Mouse (Mus musculus): ENCODE measurements around the gene Abhd12b. TPM values are rescaled to one million over a fixed set of nuclear protein-coding genes. Genes with fewer than 3 reads are reported as not detected.

Gene Abhd12b
- polyA plus RNA-seq, 1 experiment from 2014 or later = not detected

DNA sequence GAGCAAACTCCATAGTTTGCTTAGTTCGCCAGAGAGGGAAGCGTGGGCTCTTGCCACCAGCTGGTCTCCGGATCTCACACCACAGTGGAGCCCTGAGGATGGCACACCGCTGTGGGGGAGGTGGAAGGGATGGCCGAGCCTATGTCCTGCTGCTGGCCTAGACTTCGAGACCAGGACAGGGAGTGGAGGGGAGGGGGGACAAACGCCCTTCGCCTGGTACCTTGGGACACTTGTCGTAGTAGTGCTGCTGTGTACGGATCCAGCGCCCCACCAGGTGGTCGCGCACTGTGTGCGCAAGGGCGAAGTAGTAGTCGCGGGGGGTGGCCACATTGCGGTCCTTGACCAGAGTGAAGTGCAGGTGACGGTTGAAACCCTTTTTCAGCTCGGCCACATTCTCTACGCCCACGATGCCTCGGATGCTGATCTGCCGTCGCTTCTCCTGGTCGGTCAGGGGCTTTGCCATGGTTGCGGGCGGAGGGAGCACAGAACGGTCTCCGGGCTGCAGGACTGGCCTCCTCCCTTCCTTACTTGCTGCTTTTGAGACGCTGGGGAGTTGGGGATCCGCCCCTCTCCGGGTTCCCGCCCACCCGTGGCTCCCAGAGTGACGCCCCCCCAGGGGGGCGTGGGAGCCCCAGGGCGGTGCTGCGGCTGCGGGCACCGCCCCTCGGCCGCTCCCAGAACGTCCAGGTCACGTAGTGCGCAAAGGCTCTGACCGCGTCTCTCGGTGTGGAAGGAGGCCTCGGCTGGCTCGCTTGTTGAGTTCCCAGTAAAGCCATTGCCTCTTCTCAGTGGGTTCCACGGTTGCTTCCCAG lies 73.4 kb downstream of the Abhd12b start:
- ATAC-seq (peak; percentile 97), DNase-seq (peak; percentile 95)
- WGBS (ENCODE audit: insufficient replicate concordance) = under 1% methylated on average over 49 of the region's 52 CpGs
- Histone ChIP-seq H3K36me3 (replicated peaks; ENCODE audit: insufficient read depth, low read length) (no peaks in the 10 kb centered on the region; the same call in 1 of the 2 replicates), H3K4me2 (ENCODE audit: low read depth, low read length) (peak overlapping the region; percentile 81), H3K27ac (ENCODE audit: low read depth) (peak overlapping the region; percentile 91), H3K9me3 (ENCODE audit: low read length) (no peaks in the 10 kb centered on the region), H3K4me1 (ENCODE audit: insufficient read depth) (peaks cover 49% of the 10 kb centered on the region), H3K9ac (replicated peaks) (peak overlapping the region; percentile 82), H3K4me3 (ENCODE audit: low read depth, low read length) (peak overlapping the region; percentile 78), H3K27me3 (ENCODE audit: insufficient read depth, low read length) (no peaks in the 10 kb centered on the region)
- TF ChIP-seq EP300 (IDR thresholded peaks at IDR 0.05; ENCODE audit: low read depth) (peak; percentile 65; the same call in 1 of the 2 replicates), CTCF (IDR thresholded peaks at IDR 0.05; ENCODE audit: low read depth) (peak; percentile 15; the same call in 1 of the 2 replicates)

- DNase-seq (no peak), ATAC-seq (peak; percentile 11; the same call in 1 of the 2 replicates)
- H3K27me3 ChIP-seq (ENCODE audit: insufficient read depth, low read length) = no peaks in the 10 kb centered on the region
- WGBS (ENCODE audit: insufficient replicate concordance) = 51% methylated on average over 11 of the region's 11 CpGs
- H3K4me3 ChIP-seq (ENCODE audit: low read depth, low read length) = peak overlapping the region; percentile 78
- H3K9me3 ChIP-seq (ENCODE audit: low read length) = no peaks in the 10 kb centered on the region
- H3K27ac ChIP-seq (ENCODE audit: low read depth) = peak overlapping the region; percentile 91
- H3K36me3 ChIP-seq (replicated peaks; ENCODE audit: insufficient read depth, low read length) = no peaks in the 10 kb centered on the region; the same call in 1 of the 2 replicates
- TF ChIP-seq CTCF (IDR thresholded peaks at IDR 0.05; ENCODE audit: low read depth) = no peak
- TF ChIP-seq EP300 (IDR thresholded peaks at IDR 0.05; ENCODE audit: low read depth) = no peak
- H3K4me2 ChIP-seq (ENCODE audit: low read depth, low read length) = peak overlapping the region; percentile 81
- peaks cover 55% of the 10 kb centered on the region for H3K4me1 ChIP-seq (ENCODE audit: insufficient read depth)
- peak overlapping the region; percentile 63 for H3K9ac ChIP-seq (replicated peaks)
Measured at GRCm38 (mm10) chr12:70228155-70228554, 74.2 kb downstream of the Abhd12b start.

DNA sequence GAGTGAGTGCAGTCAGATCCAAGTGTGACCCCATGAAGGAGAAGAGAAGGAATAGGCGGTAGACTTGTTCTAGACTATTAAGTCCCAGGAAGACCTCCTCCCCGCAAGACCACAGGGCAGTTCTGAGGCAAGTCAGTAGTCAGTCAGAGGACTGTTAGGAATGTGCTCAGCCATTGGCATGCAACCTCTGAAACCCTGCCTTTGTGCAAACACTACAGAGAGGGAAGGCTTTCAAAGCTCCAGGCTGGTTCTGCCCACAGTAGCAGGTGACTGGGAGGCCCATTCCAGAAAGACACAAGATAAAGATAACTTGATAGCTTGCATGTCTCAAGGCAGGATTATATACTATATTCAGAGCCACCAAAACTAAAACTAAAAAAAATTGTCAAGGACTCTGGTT lies 77.4 kb downstream of the Abhd12b start, which contains the start of gene Pygl:
TSS of gene Pygl (minus strand) at position 195 of the 400 bp plus-strand sequence.
- peak within 1 kb of the TSS; percentile 49 for H3K27ac ChIP-seq (ENCODE audit: low read depth)
- H3K4me1 ChIP-seq (ENCODE audit: insufficient read depth) = peaks cover 68% of the 10 kb centered on the region
- no peaks in the 10 kb centered on the region for H3K9me3 ChIP-seq (ENCODE audit: low read length)
- no peak for DNase-seq
- 77% methylated on average over 2 of the region's 2 CpGs for WGBS (ENCODE audit: insufficient replicate concordance)
- H3K4me2 ChIP-seq (ENCODE audit: low read depth, low read length) = peak within 1 kb of the TSS; percentile 38; the same call in 1 of the 2 replicates
- H3K36me3 ChIP-seq (replicated peaks; ENCODE audit: insufficient read depth, low read length) = no peaks in the 10 kb centered on the region
- TF ChIP-seq EP300 (IDR thresholded peaks at IDR 0.05; ENCODE audit: low read depth) (no peak), CTCF (IDR thresholded peaks at IDR 0.05; ENCODE audit: low read depth) (no peak)
- ATAC-seq = no peak
- H3K4me3 ChIP-seq (ENCODE audit: low read depth, low read length) = no peak within 1 kb of the TSS
- H3K27me3 ChIP-seq (ENCODE audit: insufficient read depth, low read length) = no peaks in the 10 kb centered on the region
- H3K9ac ChIP-seq (replicated peaks) = no peak within 1 kb of the TSS

DNA sequence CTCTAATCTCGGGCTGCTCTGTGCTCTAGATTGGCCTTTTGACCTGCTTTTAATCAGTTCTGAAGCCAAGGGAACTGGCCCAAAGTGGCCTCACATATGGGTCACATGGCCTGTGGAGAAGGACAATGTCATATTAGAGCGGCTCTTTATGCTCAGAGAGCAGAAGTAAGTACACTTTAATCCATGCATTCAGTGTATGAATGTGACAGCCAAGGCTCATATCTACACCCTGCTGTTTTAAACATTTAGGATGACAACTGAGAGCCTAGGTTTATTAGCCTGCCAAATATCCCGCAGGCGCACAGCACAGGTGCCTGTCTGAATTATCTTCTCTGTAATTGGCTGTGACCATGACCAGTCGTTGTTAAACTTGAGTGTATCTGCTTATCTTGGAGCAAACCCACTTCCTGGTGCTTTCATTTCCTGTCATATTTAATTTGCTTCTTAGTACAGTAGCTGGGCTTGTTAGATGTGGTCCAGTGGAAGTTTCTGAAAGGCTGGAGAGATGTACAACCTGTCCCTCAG lies 78.1 kb downstream of the Abhd12b start:
- Histone ChIP-seq H3K9me3 (ENCODE audit: low read length) (no peaks in the 10 kb centered on the region), H3K9ac (replicated peaks) (no peak overlapping the region), H3K4me2 (ENCODE audit: low read depth, low read length) (peak overlapping the region; percentile 38; the same call in 1 of the 2 replicates), H3K27ac (ENCODE audit: low read depth) (peak overlapping the region; percentile 49; the same call in 1 of the 2 replicates), H3K27me3 (ENCODE audit: insufficient read depth, low read length) (no peaks in the 10 kb centered on the region), H3K4me3 (ENCODE audit: low read depth, low read length) (no peak overlapping the region), H3K36me3 (replicated peaks; ENCODE audit: insufficient read depth, low read length) (no peaks in the 10 kb centered on the region), H3K4me1 (ENCODE audit: insufficient read depth) (peaks cover 60% of the 10 kb centered on the region)
- no peak for DNase-seq
- whole genome bisulfite sequencing (ENCODE audit: insufficient replicate concordance) = 24% methylated on average over 5 of the region's 5 CpGs
- ATAC-seq = no peak
- TF ChIP-seq CTCF (IDR thresholded peaks at IDR 0.05; ENCODE audit: low read depth) = no peak
- no peak for TF ChIP-seq EP300 (IDR thresholded peaks at IDR 0.05; ENCODE audit: low read depth)

Other genes with a start within 250 kb of the Abhd12b start
- gene Sav1, start 167.1 kb upstream of the Abhd12b start, polyA plus RNA-seq (2015; fragmentation: Nextera tagmentation; extraction: Ambion mirVana) = 3.4 and 3.6 TPM in 2 replicates
- gene Nin, start 40.4 kb upstream of the Abhd12b start, polyA plus RNA-seq (2015; fragmentation: Nextera tagmentation; extraction: Ambion mirVana) = 1.9 and 2.9 TPM in 2 replicates
- gene Pygl, start 77.3 kb downstream of the Abhd12b start, polyA plus RNA-seq (2015; fragmentation: Nextera tagmentation; extraction: Ambion mirVana) = 104 and 114 TPM in 2 replicates
- 0.02 TPM in 1 of 2 replicates, not detected in the other for gene Trim9, start 193.5 kb downstream of the Abhd12b start, polyA plus RNA-seq (2015; fragmentation: Nextera tagmentation; extraction: Ambion mirVana)